Mouse (Mus musculus) ES-Bruce4 (cell line): Measurements from ENCODE around the gene Lin9. TPM values are rescaled to one million over a fixed set of nuclear protein-coding genes. Genes with fewer than 3 reads are reported as not detected.

ENCODE experiments used
- H3K27ac ChIP-seq: 2 replicates; pipeline ENCODE4 v1.5.1; 2012; ENCODE audit warnings: low read length, inconsistent platforms; ENCODE audit not compliant: insufficient read depth
- H3K27me3 ChIP-seq: 2 replicates; pipeline ENCODE4 v1.6.1; 2012; ENCODE audit warnings: mild to moderate bottlenecking, low read length, inconsistent platforms; ENCODE audit not compliant: control insufficient read depth, poor library complexity, insufficient read depth, severe bottlenecking
- H3K36me3 ChIP-seq: 2 replicates; pipeline ENCODE4 v1.6.1; 2012; ENCODE audit warnings: inconsistent platforms, mild to moderate bottlenecking, low read length, moderate library complexity; ENCODE audit not compliant: control insufficient read depth, poor library complexity, insufficient read depth, severe bottlenecking
- H3K4me1 ChIP-seq: one replicate; pipeline ENCODE4 v1.8.1; 2011; ENCODE audit warnings: low read length; ENCODE audit not compliant: control insufficient read depth, insufficient read depth
- H3K4me3 ChIP-seq: 2 replicates; pipeline ENCODE4 v1.5.1; 2011; ENCODE audit warnings: low read depth, mild to moderate bottlenecking, low read length
- H3K9ac ChIP-seq: 2 replicates; pipeline ENCODE4 v1.6.1; 2012; ENCODE audit warnings: low read depth, mild to moderate bottlenecking, inconsistent platforms; ENCODE audit not compliant: poor library complexity, severe bottlenecking
- H3K9me3 ChIP-seq: replicated peaks from 2 replicates; pipeline ENCODE4 v1.6.1; 2012; ENCODE audit warnings: mild to moderate bottlenecking, low read length, inconsistent platforms; ENCODE audit not compliant: control insufficient read depth, poor library complexity, insufficient read depth, severe bottlenecking
- CTCF ChIP-seq: IDR thresholded peaks from one replicate; pipeline ENCODE4 v1.8.1; 2011; ENCODE audit warnings: low read depth, low read length
- EP300 ChIP-seq: IDR thresholded peaks from 2 replicates; pipeline ENCODE4 v1.6.1; 2011; ENCODE audit warnings: low read depth, low read length; ENCODE audit not compliant: insufficient read depth
- POLR2A ChIP-seq: IDR thresholded peaks from one replicate; pipeline ENCODE4 v1.8.1; 2011; ENCODE audit warnings: low read length; ENCODE audit not compliant: insufficient read depth
- polyA plus RNA-seq: library from polyadenylated mRNA; stranded (reverse); fragments of >200 nt; gene quantifications from 2 replicates; pipeline ENCODE4 v1.2.4, GENCODE M21; 2011; ENCODE audit warnings: low read depth; ENCODE audit not compliant: missing spikeins, insufficient read depth, insufficient read length

Gene Lin9
- polyA plus RNA-seq, 1 experiment, result 30.0 TPM

- Histone ChIP-seq H3K4me1 (no peaks in the 10 kb centered on the region), H3K36me3 (no peaks in the 10 kb centered on the region), H3K27ac (no peak overlapping the region), H3K27me3 (no peaks in the 10 kb centered on the region), H3K4me3 (no peak overlapping the region), H3K9ac (no peak overlapping the region), H3K9me3 (no peaks in the 10 kb centered on the region)
- no peak for TF ChIP-seq EP300
- TF ChIP-seq POLR2A, result no peak
- no peak for TF ChIP-seq CTCF
Observed at GRCm38 (mm10) chr1:180698063-180698462, 57.1 kb downstream of the Lin9 start.

DNA sequence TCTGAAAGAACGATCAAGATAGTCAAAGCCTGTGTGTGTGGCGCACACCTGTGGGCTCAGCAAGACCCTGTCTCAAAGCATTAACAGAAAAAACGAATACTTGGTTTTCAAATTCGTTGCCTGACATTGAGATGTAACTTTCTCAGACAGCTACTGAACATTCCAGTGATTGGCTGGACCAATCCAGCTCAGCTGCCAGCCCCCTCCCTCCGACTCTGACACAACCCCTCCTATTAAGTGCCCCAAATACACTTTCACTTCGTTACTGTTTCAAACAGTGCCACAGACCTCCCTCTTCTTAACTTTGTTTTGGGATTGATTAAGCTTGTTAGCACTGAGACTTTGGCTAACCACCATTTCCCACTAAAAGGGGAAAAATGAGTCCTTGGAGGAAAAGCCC is 62.5 kb downstream of the Lin9 start:
- no peak overlapping the region for H3K27ac ChIP-seq

DNA sequence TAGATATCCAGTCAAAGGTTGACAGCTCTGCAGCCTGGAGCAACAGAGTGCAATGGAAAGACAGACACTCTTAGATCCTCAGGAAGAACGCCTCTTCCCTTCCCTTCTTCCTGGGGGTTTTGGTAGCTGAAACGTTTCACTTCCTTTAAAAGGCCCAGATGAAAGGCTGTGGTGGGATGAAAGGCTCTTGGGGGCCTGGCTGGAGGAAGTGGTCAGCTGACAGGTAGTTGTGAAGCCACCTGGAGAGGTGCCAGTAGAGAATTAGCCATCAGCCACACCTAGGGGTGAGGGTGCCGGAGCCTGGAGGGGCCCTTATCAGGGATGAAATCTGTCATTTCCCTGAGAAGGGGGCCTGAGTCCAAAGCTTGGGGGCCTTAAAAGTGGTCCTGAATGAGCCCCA is 66.4 kb downstream of the Lin9 start:
- no peak overlapping the region for H3K27ac ChIP-seq
- no peaks in the 10 kb centered on the region for H3K4me1 ChIP-seq
- no peaks in the 10 kb centered on the region for H3K27me3 ChIP-seq
- TF ChIP-seq CTCF (no peak), EP300 (no peak), POLR2A (no peak)
- H3K36me3 ChIP-seq, result no peaks in the 10 kb centered on the region
- no peak overlapping the region for H3K9ac ChIP-seq
- no peak overlapping the region for H3K4me3 ChIP-seq
- no peaks in the 10 kb centered on the region for H3K9me3 ChIP-seq

More for the DNA sequence above, 62.5 kb downstream of the Lin9 start:
- Histone ChIP-seq H3K27me3 (no peaks in the 10 kb centered on the region), H3K9ac (no peak overlapping the region), H3K4me1 (no peaks in the 10 kb centered on the region), H3K4me3 (no peak overlapping the region), H3K36me3 (no peaks in the 10 kb centered on the region), H3K9me3 (no peaks in the 10 kb centered on the region)
- TF ChIP-seq POLR2A (no peak), EP300 (no peak), CTCF (no peak)

GRCm38 (mm10) chr1:180707813-180708212 is 66.9 kb downstream of the Lin9 start:
- no peaks in the 10 kb centered on the region for H3K4me1 ChIP-seq
- no peak for TF ChIP-seq CTCF
- TF ChIP-seq POLR2A, result no peak
- no peak for TF ChIP-seq EP300
- no peaks in the 10 kb centered on the region for H3K27me3 ChIP-seq
- no peak overlapping the region for H3K9ac ChIP-seq
- H3K9me3 ChIP-seq, result no peaks in the 10 kb centered on the region
- no peak overlapping the region for H3K4me3 ChIP-seq
- H3K27ac ChIP-seq, result no peak overlapping the region
- H3K36me3 ChIP-seq, result no peaks in the 10 kb centered on the region

- no peaks in the 10 kb centered on the region for H3K27me3 ChIP-seq
- H3K27ac ChIP-seq, result no peak overlapping the region
- H3K9me3 ChIP-seq, result no peaks in the 10 kb centered on the region
- TF ChIP-seq CTCF (no peak), POLR2A (no peak), EP300 (no peak)
- H3K9ac ChIP-seq, result no peak overlapping the region
- no peak overlapping the region for H3K4me3 ChIP-seq
- H3K36me3 ChIP-seq, result no peaks in the 10 kb centered on the region
- H3K4me1 ChIP-seq, result no peaks in the 10 kb centered on the region
Observed at GRCm38 (mm10) chr1:180708935-180709776, 68.2 kb downstream of the Lin9 start.

DNA sequence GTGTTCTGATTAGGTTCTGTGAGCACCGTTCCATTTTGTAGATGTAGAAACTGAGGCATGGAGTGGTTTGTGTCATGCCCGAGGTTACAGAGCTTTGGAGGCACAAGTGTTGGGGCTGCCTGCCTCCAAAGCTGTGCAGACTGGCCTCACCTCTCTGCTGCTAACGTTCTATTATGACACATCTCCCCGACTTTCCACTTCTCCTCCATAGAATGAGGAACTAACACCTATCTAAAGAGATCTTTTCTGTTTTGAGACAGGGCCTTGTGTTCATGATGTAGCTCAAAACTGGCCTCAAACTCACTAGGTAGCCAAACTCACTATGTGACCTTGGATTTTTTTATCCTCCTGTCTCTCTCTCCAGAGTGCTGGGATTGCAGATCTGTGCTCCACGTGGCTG is 77.8 kb downstream of the Lin9 start:
- H3K27ac ChIP-seq, result no peak overlapping the region
- no peaks in the 10 kb centered on the region for H3K27me3 ChIP-seq
- no peak overlapping the region for H3K9ac ChIP-seq
- no peaks in the 10 kb centered on the region for H3K36me3 ChIP-seq
- no peaks in the 10 kb centered on the region for H3K9me3 ChIP-seq
- H3K4me1 ChIP-seq, result no peaks in the 10 kb centered on the region
- TF ChIP-seq EP300, result no peak
- no peak for TF ChIP-seq POLR2A
- TF ChIP-seq CTCF, result no peak
- H3K4me3 ChIP-seq, result no peak overlapping the region
